Mouse (Mus musculus): ENCODE results near the gene Kmt2e.

DNA sequence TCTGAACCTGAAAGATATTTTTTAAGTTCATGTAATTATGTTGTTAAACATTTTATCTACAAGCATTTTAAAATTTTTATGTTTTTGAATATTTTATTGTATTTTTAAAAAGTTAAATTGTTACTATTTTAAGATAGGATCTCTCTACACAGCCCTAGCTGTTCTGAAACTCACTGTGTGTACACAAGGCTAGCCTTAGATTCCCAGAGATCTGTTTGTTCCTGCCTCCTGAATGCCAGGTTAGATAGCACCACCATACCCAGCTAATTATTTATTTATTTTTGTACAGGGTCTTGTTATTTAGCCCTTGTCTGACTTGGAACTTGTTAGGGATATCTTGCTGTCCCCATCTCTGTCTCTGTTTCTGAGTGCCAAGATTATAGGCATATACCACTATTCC is 6.3 kb downstream of the Kmt2e start:
- TF ChIP-seq CTCF (IDR thresholded peaks at IDR 0.05; ENCODE audit: extremely low read depth, insufficient read depth, low read length) (no peak), POLR2A (IDR thresholded peaks at IDR 0.05; ENCODE audit: extremely low read depth, insufficient read depth, low read length) (no peak)
